Mouse (Mus musculus): ENCODE measurements around the gene Zc3h10.

DNA sequence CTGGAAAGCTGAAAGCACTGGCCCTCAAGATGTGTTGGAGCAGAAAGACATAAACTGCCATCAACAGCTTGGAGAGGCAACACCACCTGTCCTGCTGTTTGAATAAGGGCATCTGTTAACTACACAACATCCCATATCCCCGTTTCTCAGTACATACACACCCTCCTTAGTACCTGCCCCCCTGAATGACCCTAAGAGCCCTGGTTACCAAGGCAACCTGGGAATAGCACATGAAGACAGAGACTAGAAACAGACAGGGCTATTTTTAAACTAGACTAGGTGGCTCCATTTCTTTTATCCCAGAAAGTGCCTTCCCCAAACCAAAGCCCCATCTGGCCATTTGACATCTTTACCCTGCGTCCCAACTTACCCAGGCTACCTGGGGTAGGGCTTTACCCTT lies 4.5 kb downstream of the Zc3h10 start:
- TF ChIP-seq CTCF (IDR thresholded peaks at IDR 0.05; ENCODE audit: borderline replicate concordance, insufficient read depth, low read length) (no peak), POLR2A (IDR thresholded peaks at IDR 0.05; ENCODE audit: low read depth, low read length) (no peak)

Data from embryonic fibroblast, embryonic 13.5 days (primary cell).